Mouse (Mus musculus) CH12.LX (cell line): ENCODE data around the gene Mgll. TPM values are rescaled to one million over a fixed set of nuclear protein-coding genes. Genes with fewer than 3 reads are reported as not detected.

ENCODE experiments used
- DNase-seq: peaks from one replicate; pipeline ENCODE4 v3.0.0-alpha.2; 2013; ENCODE audit errors: extremely low read depth
- H3K27ac ChIP-seq: 2 replicates; pipeline ENCODE4 v1.5.1; 2012; ENCODE audit warnings: low read depth, mild to moderate bottlenecking, control low read depth, moderate library complexity; ENCODE audit not compliant: insufficient read depth
- H3K27me3 ChIP-seq: replicated peaks from 2 replicates; pipeline ENCODE3; 2012; ENCODE audit warnings: inconsistent platforms
- H3K36me3 ChIP-seq, 2 experiments: replicated peaks in 1 of 2; 2 replicates each; pipeline versions ENCODE3 to v1.6.1; 2012; ENCODE audit warnings: inconsistent platforms in 1 of 2, low read length in 1 of 2, mild to moderate bottlenecking in 1 of 2, mixed read lengths in 1 of 2, moderate library complexity in 1 of 2; ENCODE audit not compliant: control insufficient read depth in 1 of 2, insufficient read depth in 1 of 2
- H3K4me1 ChIP-seq, 2 experiments: 2 replicates each; pipeline ENCODE4 v1.6.1; 2012; ENCODE audit warnings: inconsistent platforms in 1 of 2, moderate library complexity in 1 of 2; ENCODE audit not compliant: insufficient read depth in 2 of 2, control insufficient read depth in 1 of 2
- H3K4me2 ChIP-seq: 2 replicates; pipeline ENCODE4 v1.6.1; 2012; ENCODE audit warnings: low read depth, mild to moderate bottlenecking, control low read depth; ENCODE audit not compliant: poor library complexity, insufficient read depth, severe bottlenecking
- H3K4me3 ChIP-seq, 3 experiments: fragments of 150-350 bp in 1 of 3; sonication (generic) in 1 of 3; replicated peaks in 1 of 3; 2 replicates each; pipeline versions ENCODE3 to v1.5.1; 2011 to 2012; ENCODE audit warnings: low read depth in 2 of 3, low read length in 2 of 3, mild to moderate bottlenecking in 2 of 3, moderate library complexity in 2 of 3, control low read depth in 1 of 3, improper control_type of control experiment in 1 of 3, inconsistent platforms in 1 of 3, mixed read lengths in 1 of 3; ENCODE audit not compliant: poor library complexity in 1 of 3
- H3K79me2 ChIP-seq: replicated peaks from 2 replicates; pipeline ENCODE4 v1.6.1; 2012; ENCODE audit warnings: mild to moderate bottlenecking, moderate library complexity; ENCODE audit not compliant: control insufficient read depth, poor library complexity, insufficient read depth, severe bottlenecking; ENCODE audit errors: extremely low read depth
- H3K9ac ChIP-seq: 2 replicates; pipeline ENCODE4 v1.6.1; 2012; ENCODE audit warnings: low read depth, mild to moderate bottlenecking, control low read depth, moderate library complexity; ENCODE audit not compliant: insufficient read depth
- H3K9me3 ChIP-seq: replicated peaks from 2 replicates; pipeline ENCODE3; 2012; ENCODE audit warnings: low read length, inconsistent platforms, mixed read lengths
- ELF1 ChIP-seq: IDR thresholded peaks from 2 replicates; pipeline ENCODE4 v1.6.1; 2014; ENCODE audit warnings: low read depth, mild to moderate bottlenecking, inconsistent platforms, low read length, improper control_type of control experiment
- EP300 ChIP-seq: IDR thresholded peaks from 2 replicates; pipeline ENCODE4 v1.6.1; 2011; ENCODE audit warnings: low read length, improper control_type of control experiment
- GABPA ChIP-seq: IDR thresholded peaks from 2 replicates; pipeline ENCODE4 v1.6.1; 2012; ENCODE audit warnings: low read depth, low read length, improper control_type of control experiment, inconsistent platforms; ENCODE audit not compliant: insufficient replicate concordance
- IRF4 ChIP-seq: IDR thresholded peaks from 2 replicates; pipeline ENCODE4 v1.6.1; 2014; ENCODE audit warnings: low read depth, mild to moderate bottlenecking, inconsistent platforms, low read length, improper control_type of control experiment
- JUND ChIP-seq: conservative IDR thresholded peaks from 2 replicates; pipeline ENCODE4 v1.6.1; 2011; ENCODE audit warnings: low read depth, low read length, improper control_type of control experiment
- MAFK ChIP-seq: IDR thresholded peaks from 2 replicates; pipeline ENCODE4 v1.6.1; 2011; ENCODE audit warnings: low read length, improper control_type of control experiment; ENCODE audit not compliant: insufficient replicate concordance
- MXI1 ChIP-seq: IDR thresholded peaks from 2 replicates; pipeline ENCODE4 v1.6.1; 2011; ENCODE audit warnings: mild to moderate bottlenecking, low read depth, low read length, improper control_type of control experiment
- NELFE ChIP-seq: IDR thresholded peaks from 2 replicates; pipeline ENCODE4 v1.6.1; 2011; ENCODE audit warnings: low read depth, low read length, improper control_type of control experiment
- NRF1 ChIP-seq: IDR thresholded peaks from 2 replicates; pipeline ENCODE4 v1.6.1; 2014; ENCODE audit warnings: low read depth, mild to moderate bottlenecking, inconsistent platforms, low read length, improper control_type of control experiment, moderate library complexity
- POLR2A ChIP-seq: IDR thresholded peaks from 2 replicates; pipeline ENCODE4 v1.6.1; 2011; ENCODE audit warnings: low read depth, mild to moderate bottlenecking, improper control_type of control experiment, low read length
- RAD21 ChIP-seq: IDR thresholded peaks from 2 replicates; pipeline ENCODE4 v1.6.1; 2011; ENCODE audit warnings: low read depth, mild to moderate bottlenecking, low read length, improper control_type of control experiment, moderate library complexity
- SIN3A ChIP-seq: IDR thresholded peaks from 2 replicates; pipeline ENCODE4 v1.6.1; 2012; ENCODE audit warnings: low read length, improper control_type of control experiment, inconsistent platforms
- UBTF ChIP-seq: IDR thresholded peaks from 2 replicates; pipeline ENCODE4 v1.6.1; 2012; ENCODE audit warnings: low read depth, mild to moderate bottlenecking, inconsistent platforms, low read length, improper control_type of control experiment, moderate library complexity
- USF1 ChIP-seq: IDR thresholded peaks from 2 replicates; pipeline ENCODE4 v1.6.1; 2014; ENCODE audit warnings: low read depth, mild to moderate bottlenecking, inconsistent platforms, low read length, improper control_type of control experiment
- ZKSCAN1 ChIP-seq: IDR thresholded peaks from 2 replicates; pipeline ENCODE4 v1.6.1; 2012; ENCODE audit warnings: low read depth, inconsistent platforms, low read length, improper control_type of control experiment, borderline replicate concordance
- ZNF384 ChIP-seq: IDR thresholded peaks from 2 replicates; pipeline ENCODE4 v1.6.1; 2012; ENCODE audit warnings: low read depth, low read length, improper control_type of control experiment, inconsistent platforms
- dilution Hi-C: fragments of 300-500 bp; cut with MboI; formaldehyde crosslinking; loops from 2 replicates; pipeline ENCODE4 v1.14.3; 2020; ENCODE audit warnings: low sequenced_read_pairs; ENCODE audit not compliant: extremely low pct_unique_long_range_greater_than_20kb, extremely low pct_ligation_motif_present
- in situ Hi-C: fragments of 300-500 bp; cut with MboI; formaldehyde crosslinking; loops from 3 replicates; pipeline ENCODE4 v1.14.3; 2019; ENCODE audit warnings: low sequenced_read_pairs, low pct_ligation_motif_present, low pct_unique_long_range_greater_than_20kb, mixed read lengths
- polyA plus RNA-seq: library from polyadenylated mRNA; unstranded; fragments of >175 nt; gene quantifications from 2 replicates; pipeline ENCODE4 v1.2.1, GENCODE M21; 2012; ENCODE audit warnings: low read depth; ENCODE audit not compliant: insufficient read length
- total RNA-seq, 2 experiments: library from RNA; depleted of rRNA; stranded (reverse); fragments of 300-350 nt in 1 of 2; fragments of >200 nt in 1 of 2; gene quantifications; 2 replicates each; pipeline ENCODE4 v1.2.3; 2012 to 2014

The Mgll gene
- total and polyA plus RNA-seq, 3 experiments = 60.8 to 81.1 (median 76.5) TPM

DNA sequence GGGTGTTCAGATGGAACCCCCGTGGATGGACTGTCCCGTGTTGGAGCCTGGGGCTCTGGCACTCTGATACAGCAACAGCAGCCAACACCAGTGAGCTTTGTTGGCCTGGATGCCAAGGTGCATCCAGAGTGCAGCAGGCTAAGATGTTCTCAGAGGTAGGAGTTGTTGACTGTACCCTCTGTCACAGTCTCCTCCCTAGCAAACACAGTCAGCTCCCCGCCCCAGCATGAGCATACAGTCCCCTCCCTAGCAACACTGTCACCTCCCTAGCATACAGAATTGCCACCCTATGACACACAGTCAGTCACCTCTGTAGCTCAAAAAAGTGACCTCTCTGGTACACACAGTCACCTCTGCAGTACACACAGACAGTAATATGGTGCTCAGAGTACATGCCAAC is 92.7 kb downstream of the Mgll start:
- DNase-seq = no peak
- dilution Hi-C loops (no loop called here), in situ Hi-C loops (no loop called here)
- no peak overlapping the region for H3K27ac ChIP-seq
- no peaks in the 10 kb centered on the region for H3K79me2 ChIP-seq
- H3K27me3 ChIP-seq = no peaks in the 10 kb centered on the region
- H3K4me3 ChIP-seq = no peak overlapping the region
- H3K9me3 ChIP-seq = no peaks in the 10 kb centered on the region
- no peak overlapping the region for H3K9ac ChIP-seq
- H3K4me1 ChIP-seq = peaks cover 22 to 83% of the 10 kb centered on the region in 2 experiments
- H3K36me3 ChIP-seq = peaks cover 79 to 99% of the 10 kb centered on the region in 2 experiments
- TF ChIP-seq ELF1 (no peak), ZNF384 (no peak), MXI1 (no peak), SIN3A (no peak), MAFK (no peak), NELFE (no peak), RAD21 (no peak), NRF1 (no peak), GABPA (no peak)
- TF ChIP-seq, all 38 proteins: peak for 0
- H3K4me2 ChIP-seq = no peak overlapping the region

DNA sequence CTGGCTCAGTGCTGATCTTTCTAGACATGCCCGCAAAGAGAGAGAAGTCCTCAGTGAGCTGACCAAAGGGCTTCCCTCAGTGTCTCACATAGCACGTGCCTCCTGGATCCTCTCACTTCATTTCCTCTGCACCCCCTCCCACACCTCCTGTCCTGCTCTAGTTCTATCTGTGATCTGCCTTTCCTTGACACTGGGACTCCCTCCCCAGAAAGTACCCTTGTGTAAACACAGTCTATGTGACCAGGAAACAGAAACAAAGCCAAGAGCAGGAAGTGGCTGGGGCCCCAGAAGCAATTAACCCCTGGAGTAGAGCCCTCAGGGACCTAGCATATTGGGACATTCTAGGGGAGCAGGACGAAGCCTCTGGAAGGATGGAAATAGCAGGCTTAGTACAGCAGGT is 96.6 kb downstream of the Mgll start:
- Histone ChIP-seq H3K36me3 (peaks cover 91 to 98% of the 10 kb centered on the region in 2 experiments), H3K27me3 (no peaks in the 10 kb centered on the region), H3K27ac (no peak overlapping the region), H3K4me2 (no peak overlapping the region), H3K79me2 (no peaks in the 10 kb centered on the region), H3K9ac (no peak overlapping the region), H3K4me3 (no peak overlapping the region), H3K9me3 (no peaks in the 10 kb centered on the region), H3K4me1 (peaks cover 11 to 67% of the 10 kb centered on the region in 2 experiments; a peak in 3 of 4 replicates)
- dilution Hi-C loops = no loop called here
- no peak for DNase-seq
- TF ChIP-seq ZKSCAN1 = no peak
- TF ChIP-seq EP300 = no peak
- TF ChIP-seq UBTF = no peak
- no peak for TF ChIP-seq IRF4
- no peak for TF ChIP-seq USF1
- TF ChIP-seq POLR2A = no peak
- in situ Hi-C loops = no loop called here

DNA sequence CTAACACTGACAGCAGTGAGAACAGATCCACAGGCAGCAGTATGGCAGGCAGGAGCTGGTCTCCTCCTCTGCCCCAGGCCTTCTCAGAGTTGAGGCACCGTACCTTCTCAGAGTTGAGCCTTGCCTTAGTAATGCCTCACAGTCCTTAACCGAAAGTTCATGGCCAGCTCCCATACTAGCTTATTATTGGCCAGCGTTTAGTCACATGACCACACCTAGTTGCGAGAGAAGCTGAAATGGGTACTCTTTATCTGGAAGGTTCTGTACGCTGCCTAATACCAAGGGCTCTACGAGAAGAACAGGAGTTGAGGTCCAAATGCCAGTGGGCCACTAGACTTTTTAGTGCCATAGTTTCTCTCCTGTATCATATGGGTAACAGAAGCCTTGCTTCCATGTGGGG is 97.1 kb downstream of the Mgll start:
- Histone ChIP-seq H3K9me3 (no peaks in the 10 kb centered on the region), H3K79me2 (no peaks in the 10 kb centered on the region), H3K27me3 (no peaks in the 10 kb centered on the region), H3K36me3 (peaks cover 87 to 98% of the 10 kb centered on the region in 2 experiments), H3K4me2 (no peak overlapping the region), H3K9ac (no peak overlapping the region), H3K4me1 (peaks cover 13 to 69% of the 10 kb centered on the region in 2 experiments; a peak in 3 of 4 replicates), H3K27ac (no peak overlapping the region), H3K4me3 (no peak overlapping the region)
- TF ChIP-seq ELF1 (no peak), USF1 (peak; percentile 14; the same call in 1 of the 2 replicates), JUND (no peak)
- in situ Hi-C loops (no loop called here), dilution Hi-C loops (no loop called here)
- no peak for DNase-seq
